Mouse (Mus musculus): ENCODE results near the gene Slco2a1. TPM values are rescaled to one million over a fixed set of nuclear protein-coding genes. Genes with fewer than 3 reads are reported as not detected.

Slco2a1 gene
- polyA plus RNA-seq, 1 experiment, result 0.77 TPM

DNA sequence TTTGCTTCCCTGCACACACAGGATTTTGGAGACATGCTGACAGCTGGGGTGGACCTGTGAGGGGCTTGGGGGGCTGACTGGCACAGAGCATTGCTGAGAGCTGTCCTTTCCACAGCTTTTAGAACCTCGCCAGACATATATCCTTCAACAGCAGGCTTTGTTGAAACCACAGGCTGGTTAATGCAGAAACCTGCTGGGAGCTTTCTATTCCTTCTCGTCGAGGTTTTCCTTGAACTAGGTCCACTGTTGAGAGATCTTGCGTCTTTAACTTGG, 2.6 kb downstream of the Slco2a1 start:
- no peak overlapping the region for H3K4me3 ChIP-seq (replicated peaks; ENCODE audit: control insufficient read depth, low read depth, low read length)
- H3K27ac ChIP-seq (ENCODE audit: control insufficient read depth, insufficient read depth, low read depth, low read length, poor library complexity), result no peak overlapping the region
- WGBS, result 76% methylated on average over 4 of the region's 4 CpGs
- H3K4me1 ChIP-seq (ENCODE audit: control insufficient read depth, insufficient read depth, low read length), result no peaks in the 10 kb centered on the region
- TF ChIP-seq POLR2A (IDR thresholded peaks at IDR 0.05; ENCODE audit: borderline replicate concordance, control insufficient read depth, low read depth, low read length), result no peak
- no peak for TF ChIP-seq CTCF (IDR thresholded peaks at IDR 0.05; ENCODE audit: control insufficient read depth, insufficient read depth, low read length)

DNA sequence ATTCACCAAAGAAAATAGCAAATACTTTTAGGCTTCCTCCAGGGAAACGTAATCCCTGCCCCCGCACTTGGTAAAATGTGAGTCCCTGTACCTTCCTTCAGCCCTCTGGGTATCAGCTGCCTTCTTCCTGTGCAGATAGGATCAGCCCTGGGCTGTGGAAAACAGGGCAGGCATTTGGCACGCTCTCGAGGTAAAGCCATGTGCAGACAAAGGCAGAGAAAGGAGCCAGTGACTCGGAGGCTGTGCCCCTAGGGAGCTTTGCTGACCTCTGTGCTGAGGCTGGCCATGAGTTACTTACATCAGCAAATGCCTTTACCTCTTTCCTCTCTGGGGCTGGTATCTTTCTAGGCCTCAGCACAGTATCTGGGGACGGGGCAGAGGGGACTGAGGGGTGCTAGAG, 4.4 kb downstream of the Slco2a1 start:
- TF ChIP-seq CTCF (IDR thresholded peaks at IDR 0.05; ENCODE audit: control insufficient read depth, insufficient read depth, low read length) (no peak), POLR2A (IDR thresholded peaks at IDR 0.05; ENCODE audit: borderline replicate concordance, control insufficient read depth, low read depth, low read length) (no peak)
- WGBS, result 66% methylated on average over 6 of the region's 6 CpGs
- H3K27ac ChIP-seq (ENCODE audit: control insufficient read depth, insufficient read depth, low read depth, low read length, poor library complexity), result no peak overlapping the region

DNA sequence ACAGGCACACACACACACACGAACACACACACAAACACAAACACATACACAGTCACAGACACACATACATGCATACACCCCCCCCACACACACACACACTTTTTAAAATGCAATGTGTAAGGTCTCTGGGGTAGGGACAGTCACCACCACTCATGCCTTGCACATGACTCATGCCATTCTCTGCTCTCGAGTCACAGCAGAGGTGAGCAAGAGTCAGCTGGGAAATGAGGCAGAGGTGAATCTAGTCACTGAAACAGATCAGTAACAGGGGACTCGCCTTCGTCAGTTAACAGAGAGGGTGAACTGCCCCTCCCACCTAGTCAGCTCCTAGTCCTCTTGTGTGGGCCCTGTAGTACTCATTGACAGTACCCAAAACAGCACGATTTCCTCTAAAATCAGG, 5.3 kb downstream of the Slco2a1 start:
- no peak overlapping the region for H3K27ac ChIP-seq (ENCODE audit: control insufficient read depth, insufficient read depth, low read depth, low read length, poor library complexity)
- no peaks in the 10 kb centered on the region for H3K4me1 ChIP-seq (ENCODE audit: control insufficient read depth, insufficient read depth, low read length)
- WGBS, result 67% methylated on average over 5 of the region's 5 CpGs
- no peak overlapping the region for H3K4me3 ChIP-seq (replicated peaks; ENCODE audit: control insufficient read depth, low read depth, low read length)
- TF ChIP-seq CTCF (IDR thresholded peaks at IDR 0.05; ENCODE audit: control insufficient read depth, insufficient read depth, low read length), result no peak

More for the DNA sequence above, 4.4 kb downstream of the Slco2a1 start:
- Histone ChIP-seq H3K4me3 (replicated peaks; ENCODE audit: control insufficient read depth, low read depth, low read length) (no peak overlapping the region), H3K4me1 (ENCODE audit: control insufficient read depth, insufficient read depth, low read length) (no peaks in the 10 kb centered on the region)

DNA sequence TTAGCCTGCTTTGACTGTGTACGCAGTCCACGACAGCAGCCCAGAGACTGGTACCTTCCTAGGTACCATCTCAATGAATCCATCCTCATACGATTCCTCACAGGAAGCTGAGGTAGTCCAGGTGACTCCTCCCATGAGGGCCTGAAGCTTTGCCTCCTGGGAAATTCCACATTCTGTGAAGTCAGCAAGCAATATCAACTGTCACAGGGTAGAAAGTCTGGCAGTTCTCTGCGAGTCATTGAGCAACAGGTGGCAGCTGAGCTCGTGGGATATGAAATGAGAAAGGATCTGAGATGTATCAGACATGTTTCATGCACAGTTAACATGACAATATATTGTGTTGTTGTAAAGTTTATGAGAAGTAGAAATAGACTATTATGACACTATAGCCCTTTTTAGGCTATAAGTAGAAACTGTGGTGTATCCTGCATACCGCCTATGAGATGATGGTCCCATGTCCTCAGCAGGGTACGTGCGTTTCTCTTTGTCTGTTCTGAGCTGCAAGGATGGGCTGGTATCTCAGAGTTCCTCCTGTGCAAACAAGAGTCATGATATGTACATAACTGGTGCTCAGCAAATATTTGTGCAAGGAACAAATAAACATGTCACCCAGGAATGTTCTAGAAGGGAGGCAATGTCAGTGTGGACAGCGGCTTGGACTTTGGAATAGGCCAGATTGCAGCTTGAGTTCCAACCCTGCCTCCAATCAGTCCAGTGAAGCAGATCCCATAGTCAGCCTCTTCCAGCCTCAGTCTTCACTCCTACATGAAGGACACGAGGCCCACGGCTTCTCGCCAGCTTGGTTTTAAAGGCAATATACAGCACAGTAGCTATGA, 7.5 kb downstream of the Slco2a1 start:
- WGBS, result 78% methylated on average over 12 of the region's 12 CpGs
- Histone ChIP-seq H3K27ac (ENCODE audit: control insufficient read depth, insufficient read depth, low read depth, low read length, poor library complexity) (no peak overlapping the region), H3K4me3 (replicated peaks; ENCODE audit: control insufficient read depth, low read depth, low read length) (no peak overlapping the region), H3K4me1 (ENCODE audit: control insufficient read depth, insufficient read depth, low read length) (no peaks in the 10 kb centered on the region)
- TF ChIP-seq CTCF (IDR thresholded peaks at IDR 0.05; ENCODE audit: control insufficient read depth, insufficient read depth, low read length), result no peak
- TF ChIP-seq POLR2A (IDR thresholded peaks at IDR 0.05; ENCODE audit: borderline replicate concordance, control insufficient read depth, low read depth, low read length), result no peak

DNA sequence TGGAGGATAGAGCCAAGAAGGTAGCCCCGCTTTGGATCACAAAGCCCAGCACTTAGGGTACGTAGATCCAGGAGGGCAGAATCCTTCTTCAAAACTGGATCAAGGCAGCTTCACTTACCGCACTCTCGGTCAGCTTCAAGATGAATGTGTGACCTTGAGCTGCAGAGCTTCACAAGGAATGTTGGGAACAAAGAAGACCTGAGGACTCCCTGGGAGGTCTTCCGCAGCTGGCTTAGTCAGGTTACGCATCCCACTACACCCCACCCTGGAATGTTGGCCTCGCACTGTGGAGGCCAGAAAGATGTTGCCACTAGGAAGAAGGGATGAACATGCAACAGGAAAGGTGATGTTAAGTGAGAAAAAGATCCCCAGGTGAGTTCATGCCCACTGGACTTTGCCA, 11.9 kb downstream of the Slco2a1 start:
- 85% methylated on average over 7 of the region's 7 CpGs for WGBS
- Histone ChIP-seq H3K4me3 (replicated peaks; ENCODE audit: control insufficient read depth, low read depth, low read length) (no peak overlapping the region), H3K27ac (ENCODE audit: control insufficient read depth, insufficient read depth, low read depth, low read length, poor library complexity) (no peak overlapping the region), H3K4me1 (ENCODE audit: control insufficient read depth, insufficient read depth, low read length) (no peaks in the 10 kb centered on the region)
- TF ChIP-seq POLR2A (IDR thresholded peaks at IDR 0.05; ENCODE audit: borderline replicate concordance, control insufficient read depth, low read depth, low read length) (no peak), CTCF (IDR thresholded peaks at IDR 0.05; ENCODE audit: control insufficient read depth, insufficient read depth, low read length) (no peak)

DNA sequence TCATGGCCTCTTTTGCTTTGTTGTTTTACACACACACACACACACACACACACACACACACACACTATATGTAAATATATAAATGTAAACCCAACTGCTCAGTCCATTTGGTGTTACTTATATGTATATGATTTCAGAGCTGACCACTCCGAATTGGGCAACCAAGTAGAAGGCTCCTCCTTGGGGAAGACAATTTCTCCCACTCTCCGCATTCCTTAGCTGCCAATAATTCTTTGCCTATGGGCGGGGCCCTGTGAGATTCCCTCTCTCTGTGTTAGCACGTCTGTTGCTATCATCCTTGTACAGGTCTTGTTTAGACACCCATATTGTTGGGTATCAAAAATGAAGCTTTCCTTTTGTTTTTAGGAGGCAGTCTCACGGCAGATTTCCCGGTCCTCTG, 15.8 kb downstream of the Slco2a1 start:
- H3K4me3 ChIP-seq (replicated peaks; ENCODE audit: control insufficient read depth, low read depth, low read length), result no peak overlapping the region
- no peaks in the 10 kb centered on the region for H3K4me1 ChIP-seq (ENCODE audit: control insufficient read depth, insufficient read depth, low read length)
- no peak overlapping the region for H3K27ac ChIP-seq (ENCODE audit: control insufficient read depth, insufficient read depth, low read depth, low read length, poor library complexity)
- 78% methylated on average over 6 of the region's 6 CpGs for WGBS
- no peak for TF ChIP-seq POLR2A (IDR thresholded peaks at IDR 0.05; ENCODE audit: borderline replicate concordance, control insufficient read depth, low read depth, low read length)
- TF ChIP-seq CTCF (IDR thresholded peaks at IDR 0.05; ENCODE audit: control insufficient read depth, insufficient read depth, low read length), result no peak

DNA sequence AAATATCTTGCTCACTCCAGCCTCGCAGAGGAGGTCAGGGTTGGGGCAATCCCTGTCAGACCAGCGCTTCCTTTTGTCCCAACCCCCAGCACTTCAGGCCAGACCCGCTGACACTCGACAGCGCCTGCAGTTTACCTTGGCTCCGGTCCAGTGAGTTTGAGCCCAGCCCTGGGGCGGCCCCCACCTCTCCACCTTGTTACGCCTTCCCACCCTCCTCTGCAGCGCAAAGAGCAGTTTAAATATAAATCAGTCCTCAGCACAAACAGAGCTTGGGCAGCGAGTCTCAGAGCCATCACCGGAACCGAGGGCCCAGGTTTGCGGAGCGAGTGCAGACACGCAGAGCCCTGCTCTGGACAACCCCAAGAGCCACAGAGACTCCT, 19.2 kb downstream of the Slco2a1 start:
- no peak overlapping the region for H3K27ac ChIP-seq (ENCODE audit: control insufficient read depth, insufficient read depth, low read depth, low read length, poor library complexity)
- no peak overlapping the region for H3K4me3 ChIP-seq (replicated peaks; ENCODE audit: control insufficient read depth, low read depth, low read length)
- TF ChIP-seq CTCF (IDR thresholded peaks at IDR 0.05; ENCODE audit: control insufficient read depth, insufficient read depth, low read length), result no peak
- no peak for TF ChIP-seq POLR2A (IDR thresholded peaks at IDR 0.05; ENCODE audit: borderline replicate concordance, control insufficient read depth, low read depth, low read length)
- H3K4me1 ChIP-seq (ENCODE audit: control insufficient read depth, insufficient read depth, low read length), result no peaks in the 10 kb centered on the region
- 10% methylated on average over 15 of the region's 15 CpGs for WGBS

DNA sequence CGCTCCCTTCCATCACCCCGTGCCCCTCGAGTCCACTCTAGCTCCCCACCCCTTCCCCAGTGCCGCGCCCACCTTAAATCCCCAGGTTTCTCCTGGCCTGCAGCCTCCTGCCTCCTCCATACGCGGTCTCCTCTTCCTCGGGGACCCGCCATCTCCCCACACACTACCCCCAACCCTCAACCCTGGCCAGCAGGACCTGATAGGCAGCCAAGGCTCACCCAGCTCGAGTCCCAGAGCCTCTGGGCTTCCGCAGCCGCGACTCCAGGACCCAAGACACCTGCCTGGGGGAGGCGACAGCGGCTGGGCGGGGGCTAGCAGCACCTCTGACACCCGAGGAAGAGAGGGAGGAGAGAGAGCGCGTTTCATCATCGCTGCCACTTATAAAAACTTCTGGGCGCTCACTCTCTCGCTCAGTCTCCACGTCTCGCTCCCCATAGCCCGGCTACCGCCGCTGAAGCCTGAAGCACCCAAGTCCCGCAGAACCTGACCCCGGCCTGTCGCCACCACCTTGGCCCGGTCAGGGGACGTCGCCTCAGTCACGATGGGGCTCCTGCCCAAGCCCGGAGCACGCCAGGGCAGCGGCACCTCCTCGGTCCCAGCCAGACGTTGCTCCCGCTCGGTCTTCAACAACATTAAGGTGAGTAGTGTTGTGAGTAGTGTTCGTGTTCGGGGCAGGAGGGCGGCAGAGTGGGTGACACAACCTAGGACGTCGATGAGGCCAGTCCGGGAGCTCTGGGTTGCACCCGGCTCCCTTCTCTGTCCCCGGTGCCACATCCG, 19.8 kb downstream of the Slco2a1 start:
- TF ChIP-seq CTCF (IDR thresholded peaks at IDR 0.05; ENCODE audit: control insufficient read depth, insufficient read depth, low read length), result no peak
- TF ChIP-seq POLR2A (IDR thresholded peaks at IDR 0.05; ENCODE audit: borderline replicate concordance, control insufficient read depth, low read depth, low read length), result no peak
- WGBS, result 4% methylated on average over 50 of the region's 50 CpGs
- Histone ChIP-seq H3K27ac (ENCODE audit: control insufficient read depth, insufficient read depth, low read depth, low read length, poor library complexity) (no peak overlapping the region), H3K4me1 (ENCODE audit: control insufficient read depth, insufficient read depth, low read length) (no peaks in the 10 kb centered on the region), H3K4me3 (replicated peaks; ENCODE audit: control insufficient read depth, low read depth, low read length) (no peak overlapping the region)

All from bone marrow, adult 2 months (tissue).